Mouse (Mus musculus) c-Kit-positive CD71-negative TER-119-negative erythroid progenitor cells, embryonic 14.5 days (primary cell): ENCODE measurements around the gene Zfp628.
"Not testable (repeated sequence)": the region's sequence is repeated elsewhere in the genome, so short reads cannot be mapped to it uniquely, and the experiment has no call there.

ENCODE experiments used
- DNase-seq: peaks from one replicate; pipeline ENCODE4 v3.0.0-alpha.2; 2013; ENCODE audit warnings: low read depth

Gene Zfp628

DNA sequence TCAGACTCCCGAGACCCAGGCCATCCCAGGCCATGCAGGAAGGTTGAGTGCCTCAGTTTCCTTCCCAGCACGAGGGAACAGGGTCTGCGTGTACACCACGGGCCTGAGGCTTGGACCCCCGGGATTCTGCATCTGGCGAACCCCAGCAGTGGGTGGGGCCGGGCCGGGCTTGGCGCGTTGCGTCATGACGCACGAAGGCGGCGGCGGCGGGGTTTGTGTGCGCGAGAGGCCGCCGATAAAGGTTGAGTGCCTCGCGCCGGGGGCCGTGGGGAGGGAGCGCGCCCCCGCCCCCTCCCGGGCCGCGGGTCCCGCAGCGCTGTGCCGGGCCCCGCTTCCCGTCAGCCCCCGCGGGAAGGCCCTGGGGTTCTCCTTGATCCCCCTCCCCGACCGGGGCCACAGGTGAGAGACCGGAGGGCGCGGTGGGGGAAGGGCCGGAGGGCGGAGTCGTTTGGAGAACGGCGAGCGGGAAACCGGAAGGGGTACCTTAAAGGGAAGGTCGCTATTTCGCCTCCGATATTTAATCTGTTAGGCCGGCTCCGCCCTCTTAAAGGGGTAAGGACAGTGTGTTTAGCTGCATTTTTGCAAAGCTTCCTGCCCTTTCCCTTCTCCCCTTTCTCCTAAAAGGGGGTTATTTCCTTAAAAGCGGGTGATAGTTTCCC, at the start of gene Zfp628:
TSS of gene Zfp628 (plus strand) at position 211 of the 659 bp plus-strand sequence.
- peak; percentile 95 for DNase-seq

- peak; percentile 95 for DNase-seq
Observed at GRCm38 (mm10) chr7:4865579-4866493, 49.2 kb upstream of the Zfp628 start.

DNA sequence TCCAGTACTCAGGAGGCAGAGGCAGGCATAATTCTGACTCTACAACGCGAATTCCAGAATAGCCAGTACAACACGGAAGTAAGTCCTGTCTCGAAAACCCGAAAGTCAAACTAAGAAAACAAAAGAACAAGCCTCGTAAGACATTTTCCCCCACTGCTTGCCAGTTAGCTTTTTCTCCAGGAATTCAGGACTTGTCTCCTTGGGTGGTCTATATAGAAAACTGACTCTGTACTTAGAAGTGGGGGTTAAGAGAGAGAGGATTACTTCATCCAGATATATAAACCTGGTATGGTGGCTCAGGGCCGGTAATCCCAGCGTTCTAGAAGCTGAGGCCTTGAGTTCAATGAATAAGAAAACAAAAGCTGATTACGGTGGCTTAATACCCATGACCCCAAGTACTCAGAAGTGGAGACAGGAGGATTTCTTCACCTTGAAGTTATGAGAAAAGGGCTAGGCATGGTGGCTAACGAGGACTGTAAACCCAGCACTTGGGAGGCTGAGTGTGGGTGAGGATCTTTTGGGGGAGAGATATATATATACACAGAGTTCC, 48.3 kb upstream of the Zfp628 start:
- no peak for DNase-seq

DNA sequence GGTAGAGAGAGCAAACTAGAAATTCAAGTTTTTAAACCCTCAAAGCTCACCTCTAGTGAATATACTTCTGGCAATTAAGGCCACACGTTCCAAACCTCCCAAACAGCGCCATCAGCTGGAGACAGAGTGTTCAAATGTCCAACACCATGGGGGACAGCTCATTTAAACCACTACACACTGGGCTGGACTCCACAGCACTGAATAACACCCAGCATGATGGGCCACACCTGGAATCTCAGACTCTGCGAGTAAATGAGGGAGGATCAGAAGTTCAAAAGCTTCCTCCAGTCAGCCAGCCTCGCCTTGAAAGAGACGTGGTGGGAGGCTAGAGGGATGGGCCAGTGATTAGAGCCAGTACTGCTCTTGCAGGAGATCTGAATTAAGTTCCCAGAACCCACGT, 44.9 kb upstream of the Zfp628 start, which contains the start of gene Isoc2b:
TSS of gene Isoc2b (minus strand) at position 126 of the 400 bp plus-strand sequence.
- no peak for DNase-seq

GRCm38 (mm10) chr7:4876753-4877221, 38.2 kb upstream of the Zfp628 start, which contains the start of gene Isoc2a:
Gene Isoc2a (plus strand): TSS chr7:4877153.
- peak; percentile 89 for DNase-seq

DNA sequence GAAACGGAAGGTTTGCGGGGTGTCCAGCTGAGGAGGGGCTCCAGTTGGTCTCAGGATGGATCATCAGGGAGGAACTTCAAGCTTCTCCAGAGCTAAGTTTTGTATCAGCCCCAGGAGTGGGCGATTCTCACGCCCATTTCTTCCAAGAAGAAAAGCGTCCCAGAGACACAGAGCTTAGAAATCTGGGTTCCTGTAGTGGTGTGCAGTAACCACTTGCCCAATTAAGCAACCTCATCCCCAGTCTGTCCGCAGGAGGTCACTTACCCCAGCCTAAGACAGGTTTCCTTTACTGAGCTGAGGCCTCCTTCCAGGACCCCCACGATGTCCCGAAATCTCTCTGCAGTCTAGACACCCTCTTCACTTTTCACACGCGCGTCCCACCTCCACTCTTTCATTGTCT, 37.8 kb upstream of the Zfp628 start:
- DNase-seq = no peak

DNA sequence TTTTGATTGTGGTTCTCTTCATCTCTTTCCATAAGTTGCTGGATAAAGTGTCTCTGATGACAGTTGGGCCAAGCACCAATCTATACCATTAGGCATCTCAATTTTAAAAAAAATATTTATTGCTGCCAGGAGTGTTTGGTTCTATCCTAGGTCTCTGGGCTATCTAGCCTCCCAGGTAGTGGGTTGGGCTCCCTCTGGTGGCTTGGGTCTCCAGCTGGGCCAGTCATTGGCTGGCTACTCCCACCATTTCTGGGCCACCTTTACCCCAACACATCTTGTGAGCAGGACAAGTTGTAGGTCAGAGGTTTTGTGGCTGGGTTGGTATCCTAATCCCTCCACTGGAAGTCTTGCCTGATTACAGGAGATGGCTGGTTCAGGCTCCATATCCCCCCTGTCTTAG, 36.8 kb upstream of the Zfp628 start:
- no peak for DNase-seq

DNA sequence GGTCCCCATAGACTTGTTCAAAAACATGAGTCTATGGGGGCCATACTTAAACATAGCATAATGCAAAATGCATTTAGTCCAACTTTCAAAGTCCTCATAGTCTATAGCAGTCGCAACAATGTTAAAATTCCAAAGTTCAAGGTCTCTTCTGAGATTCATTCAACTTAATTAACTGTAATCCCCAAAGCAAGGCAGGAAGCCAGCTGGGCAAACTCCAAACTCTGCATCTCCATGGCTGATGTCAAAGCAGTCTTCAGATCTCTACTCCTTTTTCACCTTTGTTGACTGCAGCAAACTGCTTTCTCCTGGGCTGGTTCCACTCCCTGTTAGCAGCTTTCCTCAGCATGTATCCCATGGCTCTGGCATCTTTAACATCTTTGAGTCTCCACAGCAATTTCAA, 36.0 kb upstream of the Zfp628 start:
- DNase-seq = not testable (repeated sequence)

GRCm38 (mm10) chr7:4886680-4887079, 28.3 kb upstream of the Zfp628 start:
- DNase-seq = no peak

DNA sequence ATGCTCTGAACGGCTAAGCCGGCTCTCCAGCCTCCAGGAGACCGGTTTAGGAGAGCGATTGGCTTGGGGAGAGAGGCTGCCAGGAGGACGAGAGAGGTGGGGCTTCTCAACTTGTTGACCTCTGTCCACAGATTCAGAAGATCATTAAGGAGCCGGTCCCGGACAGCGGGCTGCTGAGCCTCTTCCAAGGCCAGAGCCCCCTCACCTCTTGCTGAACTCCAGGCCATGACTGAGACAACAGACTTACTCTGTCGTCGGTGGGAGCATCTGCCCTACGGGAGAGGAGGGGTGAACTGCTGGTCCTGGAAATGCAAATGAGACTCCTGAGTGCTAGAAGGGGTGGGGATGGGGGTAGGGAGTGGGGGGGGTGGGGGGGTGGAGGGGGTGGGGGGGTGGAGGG, 19.8 kb upstream of the Zfp628 start:
- no peak for DNase-seq

- no peak for DNase-seq
Observed at GRCm38 (mm10) chr7:4898851-4899648, 16.0 kb upstream of the Zfp628 start.

- no peak for DNase-seq
Observed at GRCm38 (mm10) chr7:4899649-4900522, 15.1 kb upstream of the Zfp628 start.

GRCm38 (mm10) chr7:4900523-4900851, 14.5 kb upstream of the Zfp628 start:
- no peak for DNase-seq

DNA sequence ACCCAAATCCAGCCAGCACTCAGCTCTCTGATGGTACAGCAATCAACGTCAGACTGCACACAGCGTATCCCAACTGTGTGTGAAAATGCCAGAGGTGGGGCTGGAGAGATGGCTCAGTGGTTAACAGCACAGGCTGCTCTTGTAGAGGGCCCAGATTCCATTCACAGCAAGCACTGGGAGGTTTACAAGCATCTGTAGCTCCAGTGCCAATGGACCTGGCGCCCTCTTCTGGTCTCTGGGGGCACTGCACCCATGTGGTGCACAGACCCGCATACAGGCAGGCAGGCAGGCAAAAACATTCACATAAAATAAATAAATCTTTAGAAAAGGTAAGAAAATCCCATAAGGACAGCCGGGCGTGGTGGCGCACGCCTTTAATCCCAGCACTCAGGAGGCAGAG, 13.8 kb upstream of the Zfp628 start:
- DNase-seq = no peak

DNA sequence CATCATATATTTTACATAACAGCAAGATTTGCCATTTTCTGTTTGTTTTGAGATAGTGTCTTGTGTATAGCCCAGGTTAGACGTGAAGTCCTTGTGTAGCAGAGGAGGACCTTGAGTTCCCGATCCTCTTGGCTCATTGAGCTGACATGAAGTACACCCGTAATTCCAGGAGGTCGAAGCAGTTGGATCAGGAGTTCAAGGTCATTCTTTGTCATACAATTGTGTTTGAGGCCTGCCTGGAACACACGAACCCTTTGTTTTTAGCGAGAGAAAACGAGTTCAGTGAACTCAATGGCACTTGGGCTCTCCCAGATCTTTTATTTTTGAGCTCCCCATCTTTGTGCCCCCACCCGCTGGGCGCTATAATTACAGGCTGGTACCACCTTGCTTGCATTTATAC, 12.6 kb upstream of the Zfp628 start:
- DNase-seq = no peak

DNA sequence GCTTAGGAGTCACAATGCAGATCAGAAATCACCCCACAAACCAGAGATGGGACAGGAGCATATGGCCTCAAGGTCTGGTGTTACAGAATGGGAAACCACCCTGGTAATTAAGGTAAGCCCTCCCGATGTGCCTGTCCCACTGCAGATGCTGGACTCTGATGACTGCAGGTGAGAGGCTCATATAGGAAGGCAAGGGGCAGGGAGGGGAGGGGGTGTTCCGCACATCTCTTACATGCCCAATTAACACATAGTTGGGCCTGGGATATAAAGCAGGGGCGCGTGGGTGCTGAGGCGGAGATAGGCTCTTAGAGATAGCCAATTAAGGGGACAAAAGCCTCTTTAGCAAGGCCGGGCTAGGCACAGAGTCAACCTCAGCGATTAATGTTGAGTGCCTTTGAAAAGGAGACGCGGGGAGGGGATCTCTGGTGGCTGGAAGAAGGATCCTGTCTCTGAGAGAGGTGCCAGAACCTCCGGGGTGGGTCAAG, 8.5 kb upstream of the Zfp628 start, which contains the start of gene Gm36210:
TSS of gene Gm36210 (minus strand) at position 51 of the 485 bp plus-strand sequence.
- DNase-seq = no peak

GRCm38 (mm10) chr7:4911561-4911960, 3.5 kb upstream of the Zfp628 start:
- DNase-seq = no peak

DNA sequence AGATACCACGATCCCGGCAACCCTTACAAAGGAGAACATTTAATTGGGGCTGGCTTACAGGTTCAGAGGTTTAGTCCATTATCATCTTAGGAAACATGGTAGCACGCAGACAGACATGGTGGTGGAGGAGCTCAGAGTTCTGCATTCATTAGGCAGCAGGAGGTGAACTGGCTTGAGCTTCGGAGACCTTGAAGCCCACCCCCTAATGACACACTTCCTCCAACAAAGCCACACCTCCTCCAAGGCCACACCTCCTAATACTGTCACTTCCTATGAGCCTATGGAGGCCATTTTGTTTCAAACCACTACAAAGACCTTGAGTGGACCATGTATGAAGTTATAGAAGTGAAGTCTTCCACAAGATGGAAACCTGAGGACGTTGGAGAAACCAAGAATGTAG, 2.8 kb upstream of the Zfp628 start:
- no peak for DNase-seq

DNA sequence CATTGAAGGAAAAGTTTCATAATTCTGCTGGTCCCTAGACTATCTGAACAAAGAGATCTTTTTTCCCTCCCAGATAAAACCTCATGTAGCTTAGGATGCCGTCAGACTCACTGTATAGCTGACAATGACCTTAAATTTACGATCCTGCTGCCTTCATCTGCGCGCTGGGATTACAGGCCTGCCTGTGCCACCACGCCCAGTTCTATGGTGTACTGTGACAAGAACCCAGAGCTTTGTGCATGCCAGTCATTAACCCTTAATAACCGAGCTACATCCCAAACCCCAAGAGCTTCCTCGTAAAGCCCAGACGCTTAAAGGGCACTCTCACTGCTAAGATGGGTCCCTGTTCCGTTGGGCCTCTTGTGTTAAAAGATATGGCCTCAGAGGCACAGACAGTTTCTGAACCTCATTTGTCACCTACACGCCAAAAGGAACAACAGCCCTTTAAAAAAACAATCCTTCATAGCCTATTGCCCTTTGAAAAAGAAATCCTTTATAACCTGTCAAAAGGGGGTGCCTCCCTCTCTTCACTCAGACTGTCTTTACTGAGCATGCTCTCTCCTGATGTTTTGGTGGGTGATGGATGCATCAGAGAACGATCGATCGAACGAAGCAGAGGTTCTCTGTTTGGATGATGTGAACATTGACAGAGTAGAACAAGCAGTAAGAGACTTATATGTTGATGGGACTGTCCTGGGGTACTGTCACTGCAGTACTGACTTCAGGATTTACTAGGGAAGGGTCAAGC, 826 bp downstream of the Zfp628 start:
- no peak for DNase-seq

DNA sequence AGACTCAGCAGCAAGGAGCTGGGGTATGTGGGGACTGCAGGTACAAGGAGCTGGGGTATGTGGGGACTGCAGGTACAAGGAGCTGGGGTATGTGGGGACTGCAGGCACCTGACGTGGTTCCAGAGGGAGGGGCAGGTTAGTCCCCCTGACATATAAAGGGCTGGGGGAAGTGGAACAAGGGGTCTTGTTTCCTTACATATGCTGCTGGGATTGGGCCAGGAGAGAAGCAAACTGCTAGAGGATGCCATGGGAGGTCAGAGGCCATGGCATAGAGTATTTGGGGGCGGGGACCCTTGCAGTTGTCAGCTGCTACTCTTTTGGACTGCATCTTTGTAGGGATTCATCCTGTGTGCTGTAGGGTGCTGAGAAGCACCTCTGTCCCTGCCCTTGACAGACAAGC, 2.5 kb downstream of the Zfp628 start:
- DNase-seq = no peak
